Mouse (Mus musculus) liver, postnatal 0 days (tissue): ENCODE results near the gene Susd1.

ENCODE experiments used
- CTCF ChIP-seq: sonication (generic); IDR thresholded peaks from 2 replicates; pipeline ENCODE4 v1.5.1; 2016; ENCODE audit warnings: antibody characterized with exemption, low read depth
- EP300 ChIP-seq: IDR thresholded peaks from 2 replicates; pipeline ENCODE4 v1.6.1; 2016; ENCODE audit warnings: antibody characterized with exemption, low read depth, mild to moderate bottlenecking

GRCm38 (mm10) chr4:59387387-59388210, 50.8 kb downstream of the Susd1 start:
- TF ChIP-seq CTCF: no peak
- TF ChIP-seq EP300: no peak
